Comparison of ENCODE assay signal across 10 mouse cellular contexts in genomic region chr5:103518797-103519468, GRCm38 (mm10).
DNase-seq lines count a peak whose midpoint lies in the region; ATAC-seq and TF ChIP-seq lines count a peak whose summit lies in the region.
"Had no signal": no experiment of that assay in that cellular context is flagged by ENCODE, and none has a peak within 500 bp of the region (broad histone marks: within the 10 kb centered on the region; RNA-seq: fewer than 3 reads in every experiment).

No protein-coding gene starts in this region.

- no peak for TF ChIP-seq CTCF in stomach, postnatal 0 days (IDR thresholded peaks at IDR 0.05; ENCODE audit: low read depth)

- no peaks in the 10 kb centered on the region for H3K9me3 ChIP-seq in kidney, embryonic 16.5 days (ENCODE audit: low read length)
- no peaks in the 10 kb centered on the region for H3K9me3 ChIP-seq in stomach, postnatal 0 days (ENCODE audit: control insufficient read depth, low read length)
- H3K9me3 ChIP-seq in forebrain, embryonic 11.5 days (ENCODE audit: control insufficient read depth, low read length) = no peaks in the 10 kb centered on the region
- H3K9me3 ChIP-seq: liver, embryonic 15.5 days; stomach, embryonic 15.5 days had no signal

- H3K4me3 ChIP-seq in kidney, embryonic 16.5 days (ENCODE audit: low read length) = no peak overlapping the region
- H3K4me3 ChIP-seq in stomach, postnatal 0 days (ENCODE audit: low read depth, low read length) = no peak overlapping the region
- H3K4me3 ChIP-seq in forebrain, embryonic 11.5 days (ENCODE audit: low read depth, low read length) = no peak overlapping the region
- H3K4me3 ChIP-seq: liver, embryonic 15.5 days; stomach, embryonic 15.5 days had no signal

- H3K9ac ChIP-seq in kidney, embryonic 16.5 days (replicated peaks; ENCODE audit: low read length) = no peak overlapping the region
- no peak overlapping the region for H3K9ac ChIP-seq in stomach, postnatal 0 days (ENCODE audit: low read length)
- H3K9ac ChIP-seq in forebrain, embryonic 11.5 days (ENCODE audit: low read length) = no peak overlapping the region
- H3K9ac ChIP-seq: liver, embryonic 15.5 days; stomach, embryonic 15.5 days had no signal

- intact Hi-C loops in heart, postnatal 25 days (cut with DNase I) = no loop called here

- H3K27ac ChIP-seq in kidney, embryonic 16.5 days (ENCODE audit: low read length) = peak overlapping the region; percentile 65
- H3K27ac ChIP-seq in stomach, postnatal 0 days (replicated peaks) = no peak overlapping the region
- H3K27ac ChIP-seq in forebrain, embryonic 11.5 days (ENCODE audit: low read depth, low read length) = no peak overlapping the region
- H3K27ac ChIP-seq: liver, embryonic 15.5 days; stomach, embryonic 15.5 days had no signal

- no peaks in the 10 kb centered on the region for H3K27me3 ChIP-seq in kidney, embryonic 16.5 days (ENCODE audit: insufficient read depth, low read length)
- H3K27me3 ChIP-seq in stomach, postnatal 0 days (ENCODE audit: control insufficient read depth, insufficient read depth, low read length) = no peaks in the 10 kb centered on the region
- no peaks in the 10 kb centered on the region for H3K27me3 ChIP-seq in forebrain, embryonic 11.5 days (ENCODE audit: control insufficient read depth, insufficient read depth, low read length)
- H3K27me3 ChIP-seq: liver, embryonic 15.5 days; stomach, embryonic 15.5 days had no signal

- peak; percentile 90 for DNase-seq in heart, adult 11 months
- DNase-seq in heart, postnatal 25 days (ENCODE audit: low spot score) = no peak
- DNase-seq in stomach, postnatal 0 days (ENCODE audit: low spot score) = peak; percentile 73
- no peak for DNase-seq in layer of hippocampus, adult 8-10 months (ENCODE audit: low spot score in 2 of 2)
- no peak for DNase-seq in forebrain, embryonic 11.5 days (ENCODE audit: low spot score)

- H3K4me2 ChIP-seq in kidney, embryonic 16.5 days (replicated peaks; ENCODE audit: low read depth, low read length) = no peak overlapping the region
- H3K4me2 ChIP-seq in stomach, postnatal 0 days (replicated peaks; ENCODE audit: low read depth) = no peak overlapping the region
- H3K4me2 ChIP-seq in forebrain, embryonic 11.5 days (ENCODE audit: low read depth, low read length, severe bottlenecking) = no peak overlapping the region
- H3K4me2 ChIP-seq: liver, embryonic 15.5 days; stomach, embryonic 15.5 days had no signal

- 82% methylated on average over 14 of the region's 14 CpGs for WGBS in kidney, embryonic 16.5 days
- 59% methylated on average over 14 of the region's 14 CpGs for WGBS in stomach, postnatal 0 days
- 91% methylated on average over 14 of the region's 14 CpGs for WGBS in forebrain, embryonic 11.5 days

- peaks cover 7% of the 10 kb centered on the region; the same call in 1 of the 2 replicates for H3K36me3 ChIP-seq in kidney, embryonic 16.5 days (ENCODE audit: insufficient read depth, low read length)
- H3K36me3 ChIP-seq in stomach, postnatal 0 days (ENCODE audit: control insufficient read depth, insufficient read depth, low read length) = no peaks in the 10 kb centered on the region; the same call in 1 of the 2 replicates
- H3K36me3 ChIP-seq in forebrain, embryonic 11.5 days (ENCODE audit: control insufficient read depth, insufficient read depth, low read length) = no peaks in the 10 kb centered on the region
- H3K36me3 ChIP-seq: liver, embryonic 15.5 days; stomach, embryonic 15.5 days had no signal

- H3K4me1 ChIP-seq in kidney, embryonic 16.5 days (ENCODE audit: insufficient read depth, low read length) = peaks cover 6% of the 10 kb centered on the region; the same call in 1 of the 2 replicates
- no peaks in the 10 kb centered on the region for H3K4me1 ChIP-seq in stomach, postnatal 0 days (replicated peaks; ENCODE audit: control insufficient read depth, insufficient read depth)
- H3K4me1 ChIP-seq in forebrain, embryonic 11.5 days (replicated peaks; ENCODE audit: control insufficient read depth, insufficient read depth, low read length) = no peaks in the 10 kb centered on the region
- H3K4me1 ChIP-seq: liver, embryonic 15.5 days had no signal

- peak; percentile 87 for ATAC-seq in CD4-positive, CD25-positive, alpha-beta regulatory T cell, adult 4 months
- ATAC-seq in common myeloid progenitor, adult 5-6 weeks (replicated peaks; ENCODE audit: low read depth, poor library complexity, severe bottlenecking) = peak; percentile 70
- no peak for ATAC-seq in kidney, embryonic 16.5 days (ENCODE audit: low FRiP score, low TSS enrichment)
- peak; percentile 73 for ATAC-seq in stomach, postnatal 0 days (ENCODE audit: low FRiP score, low TSS enrichment)
- no peak for ATAC-seq in forebrain, embryonic 11.5 days (replicated peaks; ENCODE audit: low FRiP score)

- TF ChIP-seq EP300 in stomach, postnatal 0 days (optimal IDR thresholded peaks at IDR 0.05) = no peak

Comparison
In these comparisons a context has a peak if more than half of its experiments do, and no peak if none do; other contexts are left out.
1. DNase-seq: peak in heart, adult 11 months (single experiment) and stomach, postnatal 0 days (single experiment); none in heart, postnatal 25 days (single experiment), layer of hippocampus, adult 8-10 months (0 of 2) and forebrain, embryonic 11.5 days (single experiment).
2. ATAC-seq: peak in CD4-positive, CD25-positive, alpha-beta regulatory T cell, adult 4 months (single experiment), common myeloid progenitor, adult 5-6 weeks (single experiment) and stomach, postnatal 0 days (single experiment); none in kidney, embryonic 16.5 days (single experiment) and forebrain, embryonic 11.5 days (single experiment).